14 mouse cellular contexts compared by ENCODE assay signal in the genomic region with DNA sequence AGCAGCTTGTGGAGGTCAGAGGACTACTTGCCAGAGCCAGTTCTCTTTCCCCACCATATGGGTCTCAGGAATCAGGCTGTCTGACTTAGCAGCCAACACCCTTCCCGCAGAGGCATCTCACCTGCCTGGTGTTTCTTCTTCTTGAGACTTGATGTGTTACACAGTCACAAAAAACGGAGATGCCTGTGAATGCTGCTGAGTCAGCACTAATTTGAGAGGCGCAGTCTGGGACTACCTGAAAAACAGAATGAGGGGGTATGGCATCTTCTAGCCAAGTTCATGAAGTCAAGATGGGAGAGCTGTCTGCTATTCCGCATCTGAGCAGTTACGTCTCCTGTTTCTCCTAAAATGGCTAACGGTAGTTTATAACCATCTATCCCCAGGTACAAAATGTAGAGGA.
"Had no signal": no experiment of that assay in that cellular context is flagged by ENCODE, and none has a peak within 500 bp of the region (broad histone marks: within the 10 kb centered on the region; RNA-seq: fewer than 3 reads in every experiment).

No protein-coding gene starts in this region.

- H3K9me3 ChIP-seq: megakaryocyte, embryonic 14.5 days; midbrain, embryonic 13.5 days; midbrain, embryonic 15.5 days; neural tube, embryonic 12.5 days; stomach, embryonic 15.5 days had no signal

- H3K4me1 ChIP-seq: neural tube, embryonic 12.5 days; stomach, embryonic 15.5 days had no signal

- H3K27ac ChIP-seq: macrophage; midbrain, embryonic 13.5 days; midbrain, embryonic 15.5 days; neural tube, embryonic 12.5 days; stomach, embryonic 15.5 days; stomach, postnatal 0 days had no signal

- H3K36me3 ChIP-seq: midbrain, embryonic 13.5 days; midbrain, embryonic 15.5 days; neural tube, embryonic 12.5 days; stomach, embryonic 15.5 days had no signal

- H3K9ac ChIP-seq: lung, embryonic 14.5 days; midbrain, embryonic 13.5 days; midbrain, embryonic 15.5 days; neural tube, embryonic 12.5 days; stomach, embryonic 15.5 days had no signal

- DNase-seq: lung, adult 18-20 months; lung, embryonic 14.5 days; lung, postnatal 10 days; right cerebral cortex, postnatal 14 days; thymus, adult 2 months; thymus, postnatal 25 days; thymus, postnatal 4 days had no signal

- H3K4me3 ChIP-seq: megakaryocyte, embryonic 14.5 days; midbrain, embryonic 13.5 days; midbrain, embryonic 15.5 days; neural tube, embryonic 12.5 days; stomach, embryonic 15.5 days had no signal
